Mouse (Mus musculus) CD4-positive, CD25-positive, alpha-beta regulatory T cell, adult 2 months (primary cell): ENCODE measurements around the gene Pabpn1.
A peak's percentile ranks its signal among the peaks of the same experiment; 100 is the strongest.
"Not testable (repeated sequence)": the region's sequence is repeated elsewhere in the genome, so short reads cannot be mapped to it uniquely, and the experiment has no call there.

Source experiments
- DNase-seq: peaks from one replicate; pipeline ENCODE4 v3.0.0-alpha.2; 2012; ENCODE audit warnings: low read depth, low spot score

Gene Pabpn1

DNA sequence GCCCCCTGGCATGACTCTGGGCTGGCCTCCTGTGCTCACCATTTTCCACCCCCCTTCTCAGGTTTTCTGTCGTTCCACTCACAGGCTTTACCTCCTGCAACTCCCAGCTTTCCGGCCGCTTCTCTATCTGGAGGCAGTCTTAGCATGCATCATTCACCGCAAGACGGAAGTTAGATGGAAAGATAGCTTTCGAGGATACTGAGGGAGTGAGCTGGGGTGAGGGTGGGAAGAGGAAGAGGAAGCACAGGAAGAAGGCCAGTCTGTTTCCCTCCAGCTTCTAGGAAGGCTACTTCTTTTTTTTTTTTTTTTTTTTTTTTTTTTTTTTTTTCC lies 44.5 kb downstream of the Pabpn1 start:
- no peak for DNase-seq

DNA sequence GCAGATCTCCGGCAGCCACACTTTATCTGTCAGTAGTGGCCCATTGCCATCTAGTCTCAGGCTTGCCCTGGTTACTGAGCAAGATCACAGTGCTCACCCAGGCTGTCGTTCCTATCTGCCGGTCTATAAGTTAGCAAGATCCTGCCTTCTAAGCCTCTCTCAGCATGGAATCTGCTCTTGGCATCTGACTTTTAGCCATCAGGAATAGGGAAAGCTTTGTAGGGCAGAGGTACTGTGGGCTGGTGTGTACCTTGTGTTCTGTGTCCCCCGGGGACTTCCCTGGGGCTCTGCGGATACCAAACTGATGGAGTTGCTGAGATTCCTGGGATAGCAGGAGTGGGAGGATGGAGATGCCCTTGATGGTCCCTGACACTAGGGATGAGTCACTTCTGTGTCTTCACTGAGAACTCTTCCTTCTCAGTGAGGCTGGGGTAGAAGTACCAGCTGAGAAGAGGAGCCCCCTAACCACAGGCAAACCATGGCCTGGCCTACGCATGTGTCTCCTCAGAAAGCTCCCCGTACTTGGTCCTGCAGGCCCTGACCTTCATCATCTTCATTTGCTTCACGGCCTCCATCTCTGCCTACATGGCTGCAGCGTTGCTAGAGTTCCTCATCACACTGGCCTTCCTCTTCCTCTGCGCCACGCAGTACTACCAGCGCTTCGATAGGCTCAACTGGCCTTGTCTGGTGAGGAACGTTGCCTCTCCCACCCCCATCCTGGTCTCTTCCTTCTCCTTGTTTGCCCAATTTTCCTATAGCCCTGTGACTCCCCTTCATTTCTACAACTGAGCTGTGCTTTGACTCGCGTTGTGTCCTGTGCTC lies 45.3 kb downstream of the Pabpn1 start:
- DNase-seq = no peak

DNA sequence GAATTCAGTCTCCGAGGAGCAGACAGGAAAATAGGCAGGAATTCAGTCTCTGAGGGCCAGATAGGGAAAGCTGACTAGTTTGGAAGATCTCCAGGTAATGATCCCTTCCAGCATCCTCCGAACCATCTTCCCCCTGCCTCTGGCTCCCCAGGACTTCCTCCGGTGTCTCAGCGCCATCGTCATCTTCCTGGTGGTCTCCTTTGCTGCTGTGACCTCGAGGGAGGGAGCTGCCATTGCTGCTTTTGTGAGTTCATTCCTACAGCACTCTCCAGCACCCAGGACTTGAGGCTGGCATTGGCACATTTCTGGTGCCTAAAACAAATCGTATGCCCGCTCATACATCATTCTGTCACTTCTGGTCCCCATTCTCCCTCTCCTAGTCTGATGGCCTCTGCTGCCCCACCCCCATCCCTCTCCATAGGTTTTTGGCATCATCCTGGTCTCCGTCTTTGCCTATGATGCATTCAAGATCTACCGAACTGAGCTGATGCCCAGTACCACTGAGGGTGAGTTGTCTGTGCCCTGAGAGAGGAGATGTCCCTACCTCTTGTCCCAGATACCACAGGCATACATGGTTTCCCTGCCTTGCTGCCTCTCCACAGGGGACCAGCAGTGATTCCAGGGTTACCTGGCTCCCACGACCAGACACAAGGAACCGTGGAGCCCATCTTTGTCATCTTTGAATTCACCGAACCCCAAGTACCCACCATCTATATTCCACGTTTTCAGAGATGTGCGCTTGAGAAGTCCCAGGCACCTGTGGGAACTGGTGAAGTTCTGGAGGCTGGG lies 46.3 kb downstream of the Pabpn1 start:
- no peak for DNase-seq

DNA sequence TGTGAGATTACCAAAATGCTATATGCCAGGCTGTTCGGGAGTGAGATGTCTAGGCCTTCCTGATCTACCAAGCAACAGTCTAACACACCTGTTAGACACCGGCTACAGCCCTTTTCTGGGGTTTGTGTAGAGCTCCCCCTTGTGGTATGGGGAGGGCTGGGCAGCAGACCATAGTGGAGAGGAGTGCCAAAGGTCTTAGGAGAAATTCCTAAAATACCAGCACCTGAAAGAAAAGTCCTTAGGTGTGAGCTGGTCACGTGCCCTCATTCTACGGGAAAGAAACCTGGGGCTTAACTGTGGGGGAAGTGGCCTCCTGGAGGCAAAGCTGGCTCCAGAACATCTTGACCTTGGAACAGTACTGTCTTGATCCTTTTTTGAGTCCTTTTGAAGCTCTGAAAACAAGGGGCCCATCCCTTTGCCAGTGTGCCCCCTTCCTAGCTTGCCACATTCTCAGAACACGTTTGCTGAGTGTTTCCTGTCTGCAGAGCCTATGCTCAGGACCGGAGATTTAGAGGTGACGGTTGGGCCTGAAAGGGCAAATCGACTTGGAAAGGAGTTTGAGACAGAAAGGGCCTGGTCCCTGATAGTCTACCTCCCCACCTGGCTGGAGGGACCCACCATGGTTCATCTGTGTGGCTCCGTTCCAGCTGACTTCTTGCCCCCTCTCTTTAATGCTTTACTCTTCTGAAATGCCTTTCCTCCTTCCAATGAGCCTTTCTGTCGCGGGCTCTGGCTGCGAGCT lies 47.3 kb downstream of the Pabpn1 start:
- DNase-seq = peak; percentile 79

DNA sequence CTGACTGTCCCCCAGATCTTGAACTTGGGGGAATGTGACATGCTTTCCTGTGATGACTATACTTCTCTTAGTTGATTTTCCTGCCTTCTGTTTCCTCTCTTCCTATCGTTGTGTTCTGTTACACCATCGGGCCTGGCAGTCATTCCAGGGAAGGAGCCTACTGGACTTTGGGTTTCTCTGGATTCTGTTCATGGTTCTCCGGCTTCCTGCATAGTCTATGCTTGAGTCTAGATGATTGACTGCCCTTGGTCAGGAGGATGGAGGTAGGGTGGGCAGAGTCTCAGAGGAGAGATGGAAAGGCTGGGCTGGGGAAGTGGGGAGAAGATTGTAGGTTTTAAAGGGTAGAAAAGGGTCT lies 47.9 kb downstream of the Pabpn1 start:
- no peak for DNase-seq

DNA sequence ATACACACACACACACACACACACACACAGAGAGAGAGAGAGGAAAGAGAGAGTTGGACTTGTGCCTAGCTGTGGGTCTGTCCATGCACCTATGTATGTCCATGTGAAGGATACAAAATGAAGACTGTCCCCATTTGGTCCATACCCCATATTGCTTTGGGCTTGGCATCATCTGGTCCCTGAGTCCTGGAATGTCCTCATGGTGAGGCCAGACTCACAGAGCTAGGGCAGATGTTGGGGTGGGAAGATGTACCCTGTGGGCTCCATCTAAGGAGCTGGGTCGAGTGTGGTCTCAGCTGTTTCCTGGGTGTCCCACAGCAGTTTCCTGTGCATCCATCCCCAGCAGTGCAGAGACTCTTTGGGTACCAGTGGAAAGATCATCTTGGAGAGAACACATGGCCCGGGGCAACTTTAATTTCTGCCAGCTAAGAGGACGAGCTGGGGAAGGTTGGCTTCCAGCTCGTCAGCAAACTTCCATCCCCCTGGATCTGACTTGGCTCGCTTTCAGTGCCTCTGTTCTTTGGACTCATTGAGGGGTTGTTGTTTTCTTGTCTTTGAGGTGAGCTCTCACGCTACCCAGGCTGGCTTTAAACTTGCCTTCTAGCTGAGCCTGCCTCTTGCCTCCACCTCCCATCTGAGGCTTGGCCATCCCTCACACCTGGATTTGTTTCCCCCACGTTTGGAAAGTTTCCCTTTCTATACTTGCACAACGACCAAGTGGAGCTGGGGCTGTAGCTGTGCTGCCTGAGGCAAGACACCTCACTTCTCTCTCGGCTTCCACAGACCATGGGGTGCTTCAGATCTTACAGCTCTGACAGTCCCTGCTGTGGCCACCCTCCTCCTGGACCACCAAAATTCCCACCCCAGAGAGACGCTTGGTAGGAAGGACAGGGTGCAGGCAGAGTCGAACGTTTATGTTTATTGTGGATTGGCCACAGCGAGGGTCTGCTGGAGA lies 49.0 kb downstream of the Pabpn1 start:
- DNase-seq = no peak

DNA sequence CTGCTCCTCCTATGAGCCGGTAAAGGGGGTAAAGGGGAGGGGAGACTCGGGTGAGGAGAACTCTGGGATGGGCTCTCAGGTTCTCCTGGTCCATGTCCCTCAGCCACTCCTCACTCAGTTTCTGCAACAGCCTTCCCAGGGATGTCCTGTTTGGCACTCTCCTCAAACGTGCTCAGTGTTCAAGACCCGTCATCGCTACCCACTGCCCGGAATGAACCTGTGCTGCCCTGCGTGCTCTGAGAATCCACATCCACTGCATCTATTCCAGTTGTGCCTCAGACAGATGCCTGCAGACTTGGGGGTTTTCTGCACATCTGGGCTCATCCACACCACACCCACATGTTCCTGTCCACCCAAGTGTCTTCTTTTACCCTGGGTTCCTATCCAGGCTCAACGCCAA lies 50.2 kb downstream of the Pabpn1 start:
- DNase-seq = no peak

DNA sequence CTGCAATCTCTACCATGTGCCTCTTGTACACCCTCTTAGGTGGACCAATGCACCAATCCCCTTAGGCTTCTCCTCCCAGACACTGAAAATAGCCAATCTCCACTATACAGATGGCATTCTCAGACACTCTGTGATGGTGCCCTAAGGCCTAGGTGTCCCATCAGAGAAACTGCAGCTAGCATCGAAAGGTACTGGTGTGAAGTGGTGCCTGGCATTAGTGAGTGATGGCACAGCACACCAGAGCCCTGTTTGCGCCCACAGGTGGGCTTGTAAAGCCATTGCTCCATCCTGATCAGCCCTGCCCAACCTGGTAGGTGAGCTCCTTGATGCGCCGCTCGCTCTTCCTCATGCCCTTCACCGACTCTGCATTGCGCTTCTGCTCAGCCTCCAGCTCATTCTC lies 51.7 kb downstream of the Pabpn1 start:
- DNase-seq = no peak

DNA sequence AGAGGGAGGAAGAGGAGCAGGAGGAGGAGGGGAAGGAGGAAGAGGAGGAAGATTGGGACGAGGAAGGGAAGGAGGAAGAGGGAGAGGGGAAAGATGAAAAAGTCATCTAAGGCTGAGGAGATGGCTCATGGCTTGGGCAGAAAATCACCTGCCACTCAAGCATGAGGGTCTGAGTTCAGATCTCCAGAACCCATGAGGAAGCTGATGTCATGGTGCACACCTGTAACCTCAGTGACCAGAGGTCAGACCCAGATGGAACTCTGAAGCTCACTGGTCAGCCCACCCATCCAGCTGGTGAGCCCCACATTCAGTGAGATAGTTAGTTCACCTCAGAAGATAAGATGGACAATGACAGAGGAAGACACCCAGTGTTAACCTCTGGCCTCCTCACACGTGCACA lies 52.6 kb downstream of the Pabpn1 start:
- DNase-seq = no peak

DNA sequence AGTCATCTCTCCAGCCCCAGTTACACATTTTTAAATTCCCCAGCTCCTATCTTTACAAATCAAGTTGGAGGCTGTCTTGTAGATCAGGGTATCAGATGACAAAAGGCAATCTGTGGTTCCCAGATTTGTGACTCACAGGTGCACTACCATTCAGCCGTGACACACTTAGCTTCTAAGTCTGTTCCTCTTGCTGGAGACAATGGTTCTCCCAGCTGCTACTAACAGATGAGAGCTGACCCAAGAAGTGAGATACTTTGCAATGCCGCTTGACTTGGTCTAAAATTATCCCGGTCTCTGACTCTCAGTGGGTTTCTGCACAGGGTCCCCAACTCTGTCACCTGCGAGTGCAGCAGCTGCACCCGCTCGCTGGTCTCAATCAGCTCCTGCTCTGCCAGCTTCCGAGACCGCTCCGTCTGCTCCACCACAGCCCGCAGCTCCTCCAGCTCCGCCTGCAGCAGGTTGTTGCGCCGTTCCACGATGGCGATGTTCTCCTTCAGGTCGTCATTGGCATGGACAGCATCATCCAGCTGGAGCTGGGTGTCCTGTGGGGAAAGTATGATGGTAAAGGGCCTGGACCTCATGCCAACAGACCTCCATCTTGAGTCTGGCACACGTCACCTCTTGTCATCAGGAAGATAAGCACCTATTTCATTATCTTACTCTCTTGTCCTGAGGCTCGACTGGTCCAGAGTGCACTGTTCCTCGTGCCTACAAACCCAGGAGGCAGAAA lies 53.8 kb downstream of the Pabpn1 start:
- no peak for DNase-seq

DNA sequence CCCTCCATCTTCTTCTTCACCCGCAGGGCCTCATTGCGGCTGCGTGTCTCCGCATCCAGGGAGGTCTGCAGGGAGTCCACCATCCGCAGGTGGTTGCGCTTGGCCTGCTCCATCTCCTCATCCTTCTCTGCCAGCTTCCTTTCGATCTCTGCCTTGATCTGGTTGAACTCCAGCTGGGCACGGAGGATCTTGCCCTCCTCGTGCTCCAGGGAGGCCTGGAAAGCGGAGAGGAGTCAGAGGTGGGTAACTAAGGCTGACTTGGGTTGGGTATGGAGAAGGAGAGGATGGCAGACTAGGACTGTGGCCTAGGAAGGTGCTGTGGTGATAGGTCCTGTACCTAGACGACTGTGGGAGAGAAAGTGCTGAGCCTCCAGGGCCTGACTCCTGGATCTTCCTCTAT lies 54.7 kb downstream of the Pabpn1 start:
- not testable (repeated sequence) for DNase-seq
